Mouse (Mus musculus): ENCODE data around the gene Syt14. TPM values are rescaled to one million over a fixed set of nuclear protein-coding genes. Genes with fewer than 3 reads are reported as not detected.

Syt14 gene
- total and polyA plus RNA-seq, 3 experiments: 1.8 to 2.4 TPM; not detected in 1

GRCm38 (mm10) chr1:192853988-192854818 lies 181.4 kb downstream of the Syt14 start:
- H3K4me1 ChIP-seq (ENCODE audit: control insufficient read depth in 1 of 2, insufficient read depth in 2 of 2, low read length in 2 of 2): no peaks in the 10 kb centered on the region
- no peak overlapping the region for H3K27ac ChIP-seq (ENCODE audit: control insufficient read depth, low read depth, low read length)
- H3K27me3 ChIP-seq (ENCODE audit: control insufficient read depth in 1 of 2, insufficient read depth in 2 of 2, low read length in 2 of 2): peaks cover 0 to 1% of the 10 kb centered on the region in 2 experiments; a peak in 2 of 4 replicates
- H3K36me3 ChIP-seq (ENCODE audit: control insufficient read depth in 1 of 2, insufficient read depth in 2 of 2, low read length in 2 of 2): no peaks in the 10 kb centered on the region
- H3K9ac ChIP-seq (ENCODE audit: control insufficient read depth, low read depth, low read length, poor library complexity, severe bottlenecking): no peak overlapping the region
- H3K79me2 ChIP-seq (ENCODE audit: control insufficient read depth, insufficient read depth, low read length, poor library complexity): no peaks in the 10 kb centered on the region
- TF ChIP-seq GATA1 (IDR thresholded peaks at IDR 0.05; ENCODE audit: low read depth, low read length): no peak
- no peak for TF ChIP-seq E2F4 (IDR thresholded peaks at IDR 0.05; ENCODE audit: borderline replicate concordance, low read depth, low read length)
- no peak for TF ChIP-seq RCOR1 (IDR thresholded peaks at IDR 0.05; ENCODE audit: low read depth, low read length)
- no peak for TF ChIP-seq CHD1 (IDR thresholded peaks at IDR 0.05; ENCODE audit: low read depth, low read length)
- no peak for TF ChIP-seq RAD21 (IDR thresholded peaks at IDR 0.05; ENCODE audit: low read depth, low read length)
- no peak for TF ChIP-seq UBTF (IDR thresholded peaks at IDR 0.05; ENCODE audit: borderline replicate concordance, insufficient read depth, low read depth, low read length)
- no peak for TF ChIP-seq ZKSCAN1 (IDR thresholded peaks at IDR 0.05; ENCODE audit: low read depth, low read length)
- no peak for TF ChIP-seq ZMIZ1 (IDR thresholded peaks at IDR 0.05; ENCODE audit: low read depth, low read length)
- no peak for TF ChIP-seq CHD2 (IDR thresholded peaks at IDR 0.05; ENCODE audit: low read length)
- TF ChIP-seq SMC3 (IDR thresholded peaks at IDR 0.05; ENCODE audit: low read depth, low read length): no peak
- no peak for TF ChIP-seq BHLHE40 (IDR thresholded peaks at IDR 0.05; ENCODE audit: borderline replicate concordance, low read depth, low read length)
- TF ChIP-seq MEF2A (IDR thresholded peaks at IDR 0.05; ENCODE audit: extremely low read depth, insufficient replicate concordance, low read depth, low read length, poor library complexity, severe bottlenecking): no peak
- TF ChIP-seq TBP (IDR thresholded peaks at IDR 0.05; ENCODE audit: low read depth, low read length): no peak
- TF ChIP-seq NRF1 (IDR thresholded peaks at IDR 0.05; ENCODE audit: insufficient read depth, low read depth, low read length, poor library complexity, severe bottlenecking): no peak
- TF ChIP-seq POLR2AphosphoS2 (IDR thresholded peaks at IDR 0.05; ENCODE audit: low read length): no peak
- no peak overlapping the region for H3K4me3 ChIP-seq (ENCODE audit: control insufficient read depth in 1 of 2, insufficient read depth in 1 of 2, low read depth in 2 of 2, low read length in 2 of 2)
- no peak for DNase-seq (ENCODE audit: low read depth, low spot score)
- no peaks in the 10 kb centered on the region for H3K9me3 ChIP-seq (replicated peaks; ENCODE audit: insufficient read depth, low read length)

GRCm38 (mm10) chr1:192853429-192853828 lies 182.1 kb downstream of the Syt14 start:
- no peaks in the 10 kb centered on the region for H3K4me1 ChIP-seq (ENCODE audit: control insufficient read depth in 1 of 2, insufficient read depth in 2 of 2, low read length in 2 of 2)
- H3K79me2 ChIP-seq (ENCODE audit: control insufficient read depth, insufficient read depth, low read length, poor library complexity): no peaks in the 10 kb centered on the region
- H3K27ac ChIP-seq (ENCODE audit: control insufficient read depth, low read depth, low read length): no peak overlapping the region
- H3K9ac ChIP-seq (ENCODE audit: control insufficient read depth, low read depth, low read length, poor library complexity, severe bottlenecking): no peak overlapping the region
- TF ChIP-seq ETS1 (IDR thresholded peaks at IDR 0.05; ENCODE audit: low read depth, low read length) (no peak), MEF2A (IDR thresholded peaks at IDR 0.05; ENCODE audit: extremely low read depth, insufficient replicate concordance, low read depth, low read length, poor library complexity, severe bottlenecking) (no peak), ZKSCAN1 (IDR thresholded peaks at IDR 0.05; ENCODE audit: low read depth, low read length) (no peak), POLR2AphosphoS5 (IDR thresholded peaks at IDR 0.05; ENCODE audit: borderline replicate concordance, low read depth, low read length) (no peak), RCOR1 (IDR thresholded peaks at IDR 0.05; ENCODE audit: low read depth, low read length) (no peak), TCF12 (IDR thresholded peaks at IDR 0.05; ENCODE audit: low read depth, low read length) (no peak), BHLHE40 (IDR thresholded peaks at IDR 0.05; ENCODE audit: borderline replicate concordance, low read depth, low read length) (no peak), RAD21 (IDR thresholded peaks at IDR 0.05; ENCODE audit: low read depth, low read length) (no peak), CHD1 (IDR thresholded peaks at IDR 0.05; ENCODE audit: low read depth, low read length) (no peak), KAT2A (conservative IDR thresholded peaks at IDR 0.05; ENCODE audit: low read depth, low read length) (no peak), SIN3A (IDR thresholded peaks at IDR 0.05; ENCODE audit: low read length) (no peak), TAL1 (IDR thresholded peaks at IDR 0.05; ENCODE audit: low read length) (no peak), GABPA (IDR thresholded peaks at IDR 0.05; ENCODE audit: low read depth, low read length) (no peak)
- no peak for DNase-seq (ENCODE audit: low read depth, low spot score)
- no peaks in the 10 kb centered on the region for H3K36me3 ChIP-seq (ENCODE audit: control insufficient read depth in 1 of 2, insufficient read depth in 2 of 2, low read length in 2 of 2)
- H3K9me3 ChIP-seq (replicated peaks; ENCODE audit: insufficient read depth, low read length): no peaks in the 10 kb centered on the region
- H3K27me3 ChIP-seq (ENCODE audit: control insufficient read depth in 1 of 2, insufficient read depth in 2 of 2, low read length in 2 of 2): peaks cover 0 to 1% of the 10 kb centered on the region in 2 experiments; a peak in 2 of 4 replicates
- H3K4me3 ChIP-seq (ENCODE audit: control insufficient read depth in 1 of 2, insufficient read depth in 1 of 2, low read depth in 2 of 2, low read length in 2 of 2): no peak overlapping the region
